7 mouse cellular contexts compared by ENCODE assay signal in the genomic region with DNA sequence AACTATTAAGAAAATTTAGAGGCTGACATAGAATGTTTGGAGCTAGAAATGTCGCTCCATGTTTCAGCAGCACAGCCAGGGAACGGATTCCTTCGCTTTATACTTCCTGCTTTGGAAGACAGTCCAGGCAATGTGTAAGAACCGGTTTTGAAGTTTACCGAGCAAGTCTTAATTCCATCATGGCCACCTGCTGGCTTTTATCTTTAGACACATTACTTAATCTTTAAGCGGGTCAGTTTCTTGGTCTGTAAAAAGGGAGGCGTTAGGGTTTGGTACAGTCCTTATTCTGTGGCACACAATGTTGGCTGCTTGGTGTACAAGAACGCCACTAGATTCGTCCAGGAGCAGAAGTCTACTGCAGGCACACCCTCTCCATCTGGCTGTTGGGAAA. TPM values are rescaled to one million over a fixed set of nuclear protein-coding genes. Genes with fewer than 3 reads are reported as not detected.
DNase-seq lines count a peak whose midpoint lies in the region; ATAC-seq and TF ChIP-seq lines count a peak whose summit lies in the region.

No protein-coding gene starts in this region.

- no peaks in the 10 kb centered on the region for H3K27me3 ChIP-seq in testis, adult 2 months (ENCODE audit: control insufficient read depth, insufficient read depth, low read length)
- no peaks in the 10 kb centered on the region for H3K27me3 ChIP-seq in forebrain, embryonic 13.5 days
- H3K27me3 ChIP-seq in liver, embryonic 12.5 days (replicated peaks) = no peaks in the 10 kb centered on the region

- no peak for TF ChIP-seq CTCF in testis, adult 2 months (IDR thresholded peaks at IDR 0.05; ENCODE audit: control insufficient read depth, insufficient read depth, insufficient replicate concordance, low read depth, low read length)

- H3K4me3 ChIP-seq in testis, adult 2 months (ENCODE audit: control insufficient read depth, low read depth, low read length) = peak overlapping the region; percentile 93
- H3K4me3 ChIP-seq in forebrain, embryonic 13.5 days = peak overlapping the region; percentile 67
- peak overlapping the region; percentile 84 for H3K4me3 ChIP-seq in liver, embryonic 12.5 days

- no peak for ATAC-seq in forebrain, embryonic 13.5 days
- no peak for ATAC-seq in liver, embryonic 12.5 days

- 19% methylated on average over 9 of the region's 9 CpGs for WGBS in forebrain, embryonic 13.5 days
- 25% methylated on average over 9 of the region's 9 CpGs for WGBS in liver, embryonic 12.5 days (ENCODE audit: insufficient replicate concordance)

- peak overlapping the region; percentile 33; the same call in 1 of the 2 replicates for H3K27ac ChIP-seq in testis, adult 2 months (ENCODE audit: control insufficient read depth, insufficient read depth, low read depth, low read length)
- H3K27ac ChIP-seq in forebrain, embryonic 13.5 days = no peak overlapping the region
- H3K27ac ChIP-seq in liver, embryonic 12.5 days = no peak overlapping the region

- H3K9ac ChIP-seq in forebrain, embryonic 13.5 days = peak overlapping the region; percentile 93; the same call in 1 of the 2 replicates
- H3K9ac ChIP-seq in liver, embryonic 12.5 days = peak overlapping the region; percentile 88

- peak overlapping the region; percentile 53 for H3K4me2 ChIP-seq in forebrain, embryonic 13.5 days
- H3K4me2 ChIP-seq in liver, embryonic 12.5 days = peak overlapping the region; percentile 76

- no peaks in the 10 kb centered on the region for H3K36me3 ChIP-seq in testis, adult 2 months (ENCODE audit: control insufficient read depth, insufficient read depth, low read length)
- no peaks in the 10 kb centered on the region for H3K36me3 ChIP-seq in forebrain, embryonic 13.5 days (ENCODE audit: poor library complexity, severe bottlenecking)
- 0 out of 2 replicates have a peak, but pooled peaks cover under 1% of the 10 kb centered on the region for H3K36me3 ChIP-seq in liver, embryonic 12.5 days

- no peak for TF ChIP-seq POLR2A in testis, adult 2 months (IDR thresholded peaks at IDR 0.05; ENCODE audit: control insufficient read depth, low read depth, low read length)

- H3K9me3 ChIP-seq in forebrain, embryonic 13.5 days (replicated peaks) = no peaks in the 10 kb centered on the region
- no peaks in the 10 kb centered on the region for H3K9me3 ChIP-seq in liver, embryonic 12.5 days (replicated peaks)

- no peak for DNase-seq in testis, postnatal 14 days (ENCODE audit: low spot score)
- no peak for DNase-seq in embryo, embryonic 9.5 days (ENCODE audit: extremely low spot score)
- DNase-seq in gastrocnemius, adult 18-20 months (ENCODE audit: low spot score) = no peak
- DNase-seq in frontal cortex, postnatal 25 days (ENCODE audit: low spot score in 2 of 2) = no peak

- no peaks in the 10 kb centered on the region for H3K4me1 ChIP-seq in testis, adult 2 months (ENCODE audit: control insufficient read depth, insufficient read depth, low read length)
- peaks cover 11% of the 10 kb centered on the region for H3K4me1 ChIP-seq in forebrain, embryonic 13.5 days
- H3K4me1 ChIP-seq in liver, embryonic 12.5 days = peaks cover 14% of the 10 kb centered on the region

RNA-seq across cellular contexts. Expression of gene Wdr41, which starts 0.3 kb away (rescaled TPM):
- 9.2 and 10.2 TPM in 2 replicates for polyA plus RNA-seq in testis, adult 2 months (2012; rRNA removed)
- 19.3 and 22.0 TPM in 2 replicates for polyA plus RNA-seq in forebrain, embryonic 13.5 days (2015; fragmentation: Nextera tagmentation; extraction: Ambion mirVana)
- 8.1 and 9.8 TPM in 2 replicates for polyA plus RNA-seq in liver, embryonic 12.5 days (2016; fragmentation: Nextera tagmentation; extraction: Ambion mirVana)
- 10 to 100 TPM; 15.8 to 16.0 TPM for total RNA-seq in gastrocnemius, adult 18-20 months (2021)
